Mouse (Mus musculus) ES-E14 (cell line): ENCODE data around the gene Ypel1. TPM values are rescaled to one million over a fixed set of nuclear protein-coding genes. Genes with fewer than 3 reads are reported as not detected.

Experiments used
- DNase-seq: peaks from one replicate; pipeline ENCODE4 v3.0.0-alpha.2; 2013; ENCODE audit warnings: low read depth, low spot score
- H3K27ac ChIP-seq: 2 replicates; pipeline ENCODE4 v1.5.1; 2012; ENCODE audit warnings: low read depth, mild to moderate bottlenecking, low read length, moderate library complexity, mixed read lengths; ENCODE audit not compliant: poor library complexity, insufficient read depth, severe bottlenecking
- H3K36me3 ChIP-seq: 2 replicates; pipeline ENCODE4 v1.6.1; 2012; ENCODE audit warnings: mild to moderate bottlenecking, low read length, moderate library complexity, mixed read lengths; ENCODE audit not compliant: control insufficient read depth, poor library complexity, insufficient read depth, severe bottlenecking
- H3K4me1 ChIP-seq, 2 experiments: fragments of 150-350 bp in 1 of 2; sonication (generic) in 1 of 2; 2 replicates each; pipeline ENCODE4 v1.6.1; 2012; ENCODE audit warnings: low read length in 2 of 2, mild to moderate bottlenecking in 1 of 2, mixed read lengths in 1 of 2; ENCODE audit not compliant: control insufficient read depth in 2 of 2, insufficient read depth in 2 of 2, poor library complexity in 1 of 2
- H3K4me3 ChIP-seq, 2 experiments: fragments of 150-350 bp in 1 of 2; sonication (generic) in 1 of 2; 2 replicates each; pipeline ENCODE4 v1.5.1; 2012; ENCODE audit warnings: low read length in 2 of 2, low read depth in 1 of 2, mild to moderate bottlenecking in 1 of 2, mixed read lengths in 1 of 2; ENCODE audit not compliant: insufficient read depth in 1 of 2, poor library complexity in 1 of 2, severe bottlenecking in 1 of 2
- H3K9ac ChIP-seq: 2 replicates; pipeline ENCODE4 v1.6.1; 2012; ENCODE audit warnings: low read depth, mild to moderate bottlenecking, low read length, mixed read lengths; ENCODE audit not compliant: poor library complexity, insufficient read depth, severe bottlenecking
- H3K9me3 ChIP-seq: fragments of 150-350 bp; sonication (generic); 2 replicates; pipeline ENCODE4 v1.6.1; 2012; ENCODE audit warnings: low read depth, mild to moderate bottlenecking, low read length; ENCODE audit not compliant: control insufficient read depth, insufficient read depth
- CHD2 ChIP-seq: IDR thresholded peaks from 2 replicates; pipeline ENCODE4 v1.6.1; 2014; ENCODE audit warnings: mild to moderate bottlenecking, low read depth, low read length, inconsistent platforms
- HCFC1 ChIP-seq: IDR thresholded peaks from 2 replicates; pipeline ENCODE4 v1.6.1; 2012; ENCODE audit warnings: low read length, inconsistent platforms, borderline replicate concordance; ENCODE audit not compliant: insufficient read depth
- MAFK ChIP-seq: IDR thresholded peaks from 2 replicates; pipeline ENCODE4 v1.6.1; 2014; ENCODE audit warnings: mild to moderate bottlenecking, low read depth, low read length, inconsistent platforms; ENCODE audit not compliant: insufficient read depth
- ZC3H11A ChIP-seq: IDR thresholded peaks from 2 replicates; pipeline ENCODE4 v1.6.1; 2012; ENCODE audit warnings: low read depth, mild to moderate bottlenecking, inconsistent platforms, low read length, borderline replicate concordance
- ZNF384 ChIP-seq: IDR thresholded peaks from 2 replicates; pipeline ENCODE4 v1.6.1; 2012; ENCODE audit warnings: low read depth, low read length, inconsistent platforms
- in situ Hi-C, 2 experiments: fragments of 600-800 bp; cut with MboI; formaldehyde crosslinking; loops; one replicate each; pipeline ENCODE4 v1.15.1; 2025; ENCODE audit warnings: low sequenced_read_pairs in 2 of 2, inconsistent platforms in 1 of 2; ENCODE audit not compliant: unreplicated experiment in 2 of 2
- total RNA-seq: library from RNA; depleted of rRNA; stranded (reverse); fragments of 300-350 nt; gene quantifications from 2 replicates; pipeline ENCODE4 v1.2.3, GENCODE M21; 2012

Gene Ypel1
- total RNA-seq, 1 experiment: 5.9 TPM

GRCm38 (mm10) chr16:17052087-17052486 is 17.4 kb upstream of the Ypel1 start:
- peaks cover 0 to 4% of the 10 kb centered on the region in 2 experiments; a peak in 1 of 4 replicates for H3K4me1 ChIP-seq
- no peak for TF ChIP-seq ZC3H11A
- no peak for TF ChIP-seq MAFK
- TF ChIP-seq HCFC1: no peak
- TF ChIP-seq ZNF384: no peak
- no peak for TF ChIP-seq CHD2
- peaks cover 6% of the 10 kb centered on the region for H3K36me3 ChIP-seq
- H3K27ac ChIP-seq: no peak overlapping the region
- H3K4me3 ChIP-seq: no peak overlapping the region
- in situ Hi-C loops: no loop called here
- H3K9ac ChIP-seq: no peak overlapping the region
- no peak for DNase-seq
- no peaks in the 10 kb centered on the region for H3K9me3 ChIP-seq

GRCm38 (mm10) chr16:17053903-17054302 is 15.6 kb upstream of the Ypel1 start:
- Histone ChIP-seq H3K9ac (no peak overlapping the region), H3K36me3 (no peaks in the 10 kb centered on the region), H3K4me1 (peaks cover 0 to 4% of the 10 kb centered on the region in 2 experiments; a peak in 1 of 4 replicates), H3K9me3 (no peaks in the 10 kb centered on the region), H3K27ac (no peak overlapping the region), H3K4me3 (no peak overlapping the region)
- TF ChIP-seq HCFC1: no peak
- TF ChIP-seq CHD2: no peak
- TF ChIP-seq MAFK: no peak
- TF ChIP-seq ZNF384: no peak
- TF ChIP-seq ZC3H11A: no peak
- in situ Hi-C loops: no loop called here
- no peak for DNase-seq

- no peaks in the 10 kb centered on the region for H3K36me3 ChIP-seq
- H3K4me3 ChIP-seq: no peak overlapping the region
- H3K9me3 ChIP-seq: no peaks in the 10 kb centered on the region
- in situ Hi-C loops: no loop called here
- no peak overlapping the region for H3K27ac ChIP-seq
- no peak overlapping the region for H3K9ac ChIP-seq
- TF ChIP-seq HCFC1: no peak
- no peak for TF ChIP-seq CHD2
- TF ChIP-seq MAFK: no peak
- no peak for TF ChIP-seq ZC3H11A
- TF ChIP-seq ZNF384: no peak
- peaks cover 0 to 4% of the 10 kb centered on the region in 2 experiments; a peak in 1 of 4 replicates for H3K4me1 ChIP-seq
- no peak for DNase-seq
Measured at GRCm38 (mm10) chr16:17055584-17055983, 13.9 kb upstream of the Ypel1 start.

GRCm38 (mm10) chr16:17062338-17062737 is 7.2 kb upstream of the Ypel1 start:
- no peaks in the 10 kb centered on the region for H3K36me3 ChIP-seq
- H3K9me3 ChIP-seq: no peaks in the 10 kb centered on the region
- no peak for DNase-seq
- no peak overlapping the region for H3K27ac ChIP-seq
- no peak overlapping the region for H3K4me3 ChIP-seq
- TF ChIP-seq ZNF384 (no peak), CHD2 (no peak), MAFK (no peak), ZC3H11A (no peak), HCFC1 (no peak)
- no peaks in the 10 kb centered on the region for H3K4me1 ChIP-seq
- in situ Hi-C loops: no loop called here
- no peak overlapping the region for H3K9ac ChIP-seq

- in situ Hi-C loops: no loop called here
- H3K4me1 ChIP-seq: no peaks in the 10 kb centered on the region
- H3K36me3 ChIP-seq: no peaks in the 10 kb centered on the region; the same call in 1 of the 2 replicates
- no peak for DNase-seq
- H3K9ac ChIP-seq: no peak overlapping the region
- no peaks in the 10 kb centered on the region for H3K9me3 ChIP-seq
- H3K4me3 ChIP-seq: no peak overlapping the region
- no peak for TF ChIP-seq ZNF384
- TF ChIP-seq CHD2: no peak
- no peak for TF ChIP-seq ZC3H11A
- TF ChIP-seq HCFC1: no peak
- TF ChIP-seq MAFK: no peak
- no peak overlapping the region for H3K27ac ChIP-seq
Measured at GRCm38 (mm10) chr16:17067552-17067951, 1.9 kb upstream of the Ypel1 start.
